Mouse (Mus musculus): ENCODE measurements around the gene Trp53i13.

DNA sequence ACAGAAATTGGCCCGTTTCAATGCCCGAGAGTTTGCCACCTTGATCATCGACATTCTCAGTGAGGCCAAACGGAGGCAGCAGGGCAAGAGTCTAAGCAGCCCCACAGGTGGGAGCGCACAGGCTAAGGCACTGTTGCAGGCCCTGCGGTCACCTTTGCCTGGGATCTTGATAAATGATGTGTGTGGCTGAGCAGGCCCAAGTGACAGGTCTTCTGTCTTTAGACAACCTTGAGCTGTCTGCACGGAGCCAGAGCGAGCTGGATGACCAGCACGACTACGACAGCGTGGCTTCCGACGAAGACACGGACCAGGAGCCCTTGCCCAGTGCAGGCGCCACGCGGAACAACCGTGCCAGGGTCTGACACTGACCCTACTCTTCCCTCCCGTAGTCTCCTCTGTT lies 11.4 kb downstream of the Trp53i13 start:
- TF ChIP-seq ZNF384 (IDR thresholded peaks at IDR 0.05; ENCODE audit: low read depth, low read length) = no peak
- no peak for TF ChIP-seq HCFC1 (IDR thresholded peaks at IDR 0.05; ENCODE audit: borderline replicate concordance, insufficient read depth, low read length)
